Mouse (Mus musculus): ENCODE results near the gene Ccdc155.

Ccdc155 gene

GRCm38 (mm10) chr7:45150321-45150720 is 54.4 kb downstream of the Ccdc155 start:
- in situ Hi-C loops (cut with MboI; ENCODE audit: low sequenced_read_pairs), result no loop called here

- in situ Hi-C loops (cut with MboI; ENCODE audit: low sequenced_read_pairs), result no loop called here
These were observed 55.1 kb downstream of the Ccdc155 start for GRCm38 (mm10) chr7:45149545-45149944.

- in situ Hi-C loops (cut with MboI; ENCODE audit: low sequenced_read_pairs), result no loop called here
These were observed 56.1 kb downstream of the Ccdc155 start for GRCm38 (mm10) chr7:45148534-45149098.

- in situ Hi-C loops (cut with MboI; ENCODE audit: low sequenced_read_pairs), result no loop called here
These were observed 56.8 kb downstream of the Ccdc155 start for GRCm38 (mm10) chr7:45147899-45148298.

- in situ Hi-C loops (cut with MboI; ENCODE audit: low sequenced_read_pairs), result no loop called here
These were observed 57.4 kb downstream of the Ccdc155 start for GRCm38 (mm10) chr7:45147267-45147666.

- in situ Hi-C loops (cut with MboI; ENCODE audit: low sequenced_read_pairs), result no loop called here
These were observed 59.2 kb downstream of the Ccdc155 start for GRCm38 (mm10) chr7:45145460-45145859.

- in situ Hi-C loops (cut with MboI; ENCODE audit: low sequenced_read_pairs), result no loop called here
These were observed 60.1 kb downstream of the Ccdc155 start for GRCm38 (mm10) chr7:45144368-45145174.

- in situ Hi-C loops (cut with MboI; ENCODE audit: low sequenced_read_pairs), result no loop called here
These were observed 62.8 kb downstream of the Ccdc155 start for GRCm38 (mm10) chr7:45141914-45142313.

- in situ Hi-C loops (cut with MboI; ENCODE audit: low sequenced_read_pairs), result no loop called here
These were observed 63.4 kb downstream of the Ccdc155 start for GRCm38 (mm10) chr7:45141319-45141718.

GRCm38 (mm10) chr7:45139904-45140723 is 64.6 kb downstream of the Ccdc155 start:
- in situ Hi-C loops (cut with MboI; ENCODE audit: low sequenced_read_pairs), result no loop called here

DNA sequence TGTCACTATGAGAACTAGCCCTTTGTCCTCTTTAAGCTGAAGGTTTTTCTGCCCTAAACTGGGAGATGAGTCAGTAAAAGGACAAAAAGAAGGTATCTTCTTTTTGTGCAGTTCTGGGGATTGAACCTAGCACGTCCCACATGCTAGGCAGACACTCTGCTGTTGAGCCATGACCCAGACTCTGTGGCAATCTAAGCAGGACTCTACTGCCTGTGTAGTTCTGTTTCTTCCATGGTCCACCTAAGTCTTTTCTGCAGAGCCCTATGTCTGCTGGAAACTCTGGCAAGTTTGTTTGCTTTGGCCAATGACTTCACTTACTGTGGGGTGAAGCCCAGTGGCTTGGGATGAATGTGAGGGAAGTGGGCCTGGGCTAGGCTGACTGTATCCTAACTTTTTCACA is 66.3 kb downstream of the Ccdc155 start:
- in situ Hi-C loops (cut with MboI; ENCODE audit: low sequenced_read_pairs), result no loop called here

DNA sequence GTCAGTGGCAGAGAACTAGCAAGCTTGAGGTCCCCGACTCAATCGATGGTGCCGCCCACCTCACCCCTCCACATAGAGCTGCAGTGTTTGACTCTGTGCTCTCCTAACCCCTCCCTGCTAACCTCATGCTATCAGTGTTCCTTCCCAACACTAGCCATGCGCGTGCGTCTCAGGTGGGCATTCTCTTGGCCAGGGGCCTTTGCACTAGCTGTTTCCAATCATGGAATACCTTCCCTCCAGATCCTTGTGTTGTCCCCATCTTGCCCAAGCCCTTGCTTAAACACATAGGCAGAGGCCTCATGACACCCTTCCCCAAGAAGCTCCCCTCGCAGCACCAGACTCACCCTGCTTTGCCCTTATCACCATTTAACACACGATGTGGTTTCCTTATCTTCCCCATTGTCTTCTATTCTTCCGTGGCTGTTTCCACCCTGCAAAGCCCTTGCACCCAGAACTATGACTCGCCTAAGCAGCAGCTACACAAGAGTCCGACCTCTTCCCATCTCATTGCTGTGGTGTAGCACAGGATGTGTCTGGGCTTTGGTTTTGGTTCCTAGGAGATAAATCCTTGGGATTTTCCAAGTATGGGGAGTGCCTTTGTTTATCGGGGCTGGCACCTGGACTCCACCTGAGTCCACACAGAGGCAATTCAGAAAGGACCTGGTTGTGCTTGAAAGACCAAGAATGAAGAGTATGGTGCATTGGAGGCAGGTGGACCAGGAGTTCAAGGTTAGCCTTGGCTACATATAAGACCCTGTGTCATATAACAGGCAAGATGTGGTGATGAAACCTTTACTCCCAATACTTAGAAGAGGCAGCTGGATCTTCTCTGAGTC is 67.3 kb downstream of the Ccdc155 start:
- in situ Hi-C loops (cut with MboI; ENCODE audit: low sequenced_read_pairs), result no loop called here

GRCm38 (mm10) chr7:45135993-45136567 is 68.6 kb downstream of the Ccdc155 start, which contains the start of the genes Gm45713 and Flt3l:
TSS of gene Gm45713 (minus strand) at chr7:45136231.
TSS of gene Flt3l (minus strand) at chr7:45136432.
- in situ Hi-C loops (cut with MboI; ENCODE audit: low sequenced_read_pairs), result no loop called here

- in situ Hi-C loops (cut with MboI; ENCODE audit: low sequenced_read_pairs), result no loop called here
These were observed 69.3 kb downstream of the Ccdc155 start for GRCm38 (mm10) chr7:45135370-45135769.

- in situ Hi-C loops (cut with MboI; ENCODE audit: low sequenced_read_pairs), result no loop called here
These were observed 70.1 kb downstream of the Ccdc155 start for GRCm38 (mm10) chr7:45134544-45135026.
